Mouse (Mus musculus) mature B cell (primary cell): ENCODE results near the gene Slc35a2.

Experiments
- in situ Hi-C: fragments of 300-500 bp; cut with MboI; formaldehyde crosslinking; loops from 2 replicates; pipeline ENCODE4 v1.14.3; 2019

Slc35a2 gene

GRCm38 (mm10) chrX:7883841-7884567 lies at the start of gene Slc35a2:
TSS of gene Slc35a2 (plus strand) at chrX:7884028.
- in situ Hi-C loops: loop anchor here (25.0 kb wide), 1 partner anchor 253 kb away; the partner anchor contains the start of genes Rbm3 and Wdr13

GRCm38 (mm10) chrX:7837146-7837545 lies 46.7 kb upstream of the Slc35a2 start:
- in situ Hi-C loops: no loop called here

- in situ Hi-C loops: no loop called here
These were observed 43.0 kb upstream of the Slc35a2 start for GRCm38 (mm10) chrX:7840842-7841162.

- in situ Hi-C loops: no loop called here
These were observed 42.4 kb upstream of the Slc35a2 start, which contains the start of gene Otud5 for GRCm38 (mm10) chrX:7841163-7842162. TSS of gene Otud5 (plus strand) at chrX:7841364.

GRCm38 (mm10) chrX:7842318-7842717 lies 41.5 kb upstream of the Slc35a2 start:
- in situ Hi-C loops: no loop called here

- in situ Hi-C loops: no loop called here
These were observed 36.0 kb upstream of the Slc35a2 start for GRCm38 (mm10) chrX:7847845-7848244.

GRCm38 (mm10) chrX:7854578-7854977 lies 29.2 kb upstream of the Slc35a2 start:
- in situ Hi-C loops: no loop called here

DNA sequence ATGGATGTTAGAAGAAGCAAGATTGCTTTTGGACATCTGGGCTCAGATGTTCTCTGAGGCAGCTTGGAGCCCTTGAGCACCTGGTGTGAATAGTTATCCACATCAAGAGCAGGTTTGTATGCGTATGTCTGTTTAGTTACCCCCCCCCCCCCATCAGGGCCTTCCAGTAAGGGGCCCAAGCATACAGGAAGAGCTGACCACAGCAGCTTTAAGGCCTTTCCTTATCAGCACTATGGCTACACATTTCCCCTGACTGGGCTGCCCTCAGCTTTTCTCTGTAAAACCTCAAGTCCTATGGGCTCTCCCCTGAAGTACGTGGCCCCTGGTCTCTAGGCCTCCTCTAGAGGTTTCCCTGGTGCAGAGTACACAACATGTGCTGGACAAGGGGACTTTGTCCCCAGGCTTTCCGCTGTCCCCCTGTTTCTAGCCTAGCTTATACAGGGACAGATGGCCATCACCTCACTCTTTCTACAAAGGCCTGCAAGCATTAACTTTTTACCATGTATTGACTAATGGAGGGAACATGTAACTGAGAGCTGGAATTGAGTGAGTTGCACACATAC lies 24.6 kb upstream of the Slc35a2 start:
- in situ Hi-C loops: no loop called here

GRCm38 (mm10) chrX:7863181-7863580 lies 20.6 kb upstream of the Slc35a2 start:
- in situ Hi-C loops: no loop called here

GRCm38 (mm10) chrX:7864551-7864950 lies 19.3 kb upstream of the Slc35a2 start:
- in situ Hi-C loops: no loop called here

DNA sequence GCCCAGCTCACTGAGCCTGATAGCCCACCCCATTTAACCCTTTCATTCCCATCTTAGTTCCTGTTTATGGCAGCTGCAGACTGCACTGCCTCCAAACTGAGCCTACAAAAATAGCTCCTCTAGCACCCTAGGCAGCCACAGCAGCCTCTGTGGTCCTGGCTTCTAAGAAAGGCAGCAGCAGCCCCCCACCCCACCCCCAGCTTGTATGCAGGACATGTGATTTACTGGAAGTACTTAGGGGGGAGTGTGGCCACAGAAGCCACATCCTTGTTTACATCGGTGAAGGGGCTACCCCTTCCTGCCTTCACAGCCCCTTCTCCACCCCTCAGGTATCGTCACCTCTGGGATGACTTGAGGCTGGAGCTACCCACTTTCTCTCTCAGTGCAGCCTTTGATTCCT lies 18.5 kb upstream of the Slc35a2 start:
- in situ Hi-C loops: no loop called here

DNA sequence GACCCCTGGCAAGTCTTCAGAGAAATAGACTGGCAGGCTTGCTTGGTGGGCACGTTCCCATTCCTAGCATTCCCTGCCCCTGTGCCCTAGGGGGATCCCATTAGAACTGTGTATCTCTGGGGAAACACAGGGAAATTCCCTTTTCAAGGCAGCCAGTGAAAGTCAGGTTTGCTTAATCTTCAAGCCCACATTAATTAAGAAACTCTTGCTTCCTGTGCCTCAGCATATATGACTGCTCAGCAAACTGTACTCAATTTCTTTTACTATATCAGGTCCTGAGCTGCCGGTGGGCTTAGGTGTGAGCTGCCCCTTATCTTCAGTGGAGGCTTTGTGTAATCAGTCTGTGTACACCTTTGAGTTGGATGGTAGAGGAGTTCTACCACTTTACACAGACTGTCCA lies 18.0 kb upstream of the Slc35a2 start:
- in situ Hi-C loops: no loop called here

- in situ Hi-C loops: no loop called here
These were observed 16.7 kb upstream of the Slc35a2 start for GRCm38 (mm10) chrX:7867141-7867540.

DNA sequence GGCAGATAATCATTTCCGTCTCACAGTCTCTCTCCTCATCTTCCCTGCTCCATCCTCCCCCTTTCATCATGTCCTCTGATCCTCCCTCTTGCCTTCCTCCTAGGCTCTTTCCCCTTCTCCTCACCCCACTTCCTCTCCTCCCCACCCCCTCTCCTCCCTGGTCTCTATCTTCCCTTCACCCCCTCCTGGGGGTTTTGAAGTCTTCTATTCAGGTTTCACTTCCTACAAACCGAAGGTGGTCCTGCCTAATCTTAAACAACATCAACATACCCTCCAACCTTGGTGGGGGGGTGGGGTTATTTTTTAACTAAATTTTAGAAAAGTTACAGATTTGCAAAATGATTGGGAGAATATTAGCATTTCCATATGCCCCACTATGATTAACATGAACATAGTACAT lies 15.3 kb upstream of the Slc35a2 start:
- in situ Hi-C loops: no loop called here

GRCm38 (mm10) chrX:7869826-7870225 lies 14.0 kb upstream of the Slc35a2 start:
- in situ Hi-C loops: no loop called here

GRCm38 (mm10) chrX:7878007-7878419 lies 5.8 kb upstream of the Slc35a2 start, which contains the start of gene Pim2:
TSS of gene Pim2 (plus strand) at chrX:7878262.
- in situ Hi-C loops: loop anchor here (25.0 kb wide), 1 partner anchor 259 kb away; the partner anchor contains the start of genes Rbm3 and Wdr13

GRCm38 (mm10) chrX:7878495-7878894 lies 5.3 kb upstream of the Slc35a2 start:
- in situ Hi-C loops: loop anchor here (25.0 kb wide), 1 partner anchor 259 kb away; the partner anchor contains the start of genes Rbm3 and Wdr13

DNA sequence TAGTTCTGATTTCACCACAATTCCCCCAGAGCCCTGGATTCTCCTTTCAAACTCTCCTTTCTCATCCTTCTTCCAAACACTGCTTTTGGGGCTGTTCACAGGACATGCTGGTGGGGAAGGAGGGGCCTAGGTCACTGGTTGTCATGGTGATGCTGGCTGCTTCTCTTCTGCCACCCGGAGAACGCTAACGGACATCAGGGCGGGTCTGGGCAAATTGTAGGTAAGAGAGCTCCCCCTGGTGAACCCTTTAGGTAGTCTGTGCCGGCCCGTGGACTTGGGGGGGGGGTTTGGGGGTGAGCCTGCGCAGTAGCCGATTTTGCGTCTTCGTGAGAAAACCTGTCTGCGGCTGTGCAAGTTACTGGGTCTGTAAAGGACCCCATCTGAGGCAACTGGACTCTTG lies 4.0 kb upstream of the Slc35a2 start:
- in situ Hi-C loops: loop anchor here (25.0 kb wide), 1 partner anchor 257 kb away; the partner anchor contains the start of genes Rbm3 and Wdr13

DNA sequence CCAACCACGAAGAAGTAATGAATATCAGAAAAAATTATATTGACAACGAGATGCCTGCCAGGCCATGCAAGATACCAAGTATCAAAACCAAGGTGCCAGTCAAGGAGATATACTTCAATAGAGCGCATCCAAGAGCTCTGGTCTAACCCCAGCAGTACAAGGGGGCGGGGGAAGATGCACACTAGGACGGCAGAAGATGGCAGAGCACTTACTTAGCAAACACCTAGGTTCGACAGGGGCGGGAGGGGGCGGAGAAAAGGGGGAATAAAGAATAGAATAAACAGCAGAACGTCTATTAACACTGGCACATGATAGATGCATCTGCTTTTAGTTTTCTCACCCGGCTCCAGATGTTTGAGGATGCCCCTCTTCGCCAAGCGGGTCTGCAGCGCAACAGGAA lies 14.4 kb downstream of the Slc35a2 start:
- in situ Hi-C loops: loop anchor here (25.0 kb wide), 1 partner anchor 239 kb away; the partner anchor contains the start of genes Rbm3 and Wdr13

DNA sequence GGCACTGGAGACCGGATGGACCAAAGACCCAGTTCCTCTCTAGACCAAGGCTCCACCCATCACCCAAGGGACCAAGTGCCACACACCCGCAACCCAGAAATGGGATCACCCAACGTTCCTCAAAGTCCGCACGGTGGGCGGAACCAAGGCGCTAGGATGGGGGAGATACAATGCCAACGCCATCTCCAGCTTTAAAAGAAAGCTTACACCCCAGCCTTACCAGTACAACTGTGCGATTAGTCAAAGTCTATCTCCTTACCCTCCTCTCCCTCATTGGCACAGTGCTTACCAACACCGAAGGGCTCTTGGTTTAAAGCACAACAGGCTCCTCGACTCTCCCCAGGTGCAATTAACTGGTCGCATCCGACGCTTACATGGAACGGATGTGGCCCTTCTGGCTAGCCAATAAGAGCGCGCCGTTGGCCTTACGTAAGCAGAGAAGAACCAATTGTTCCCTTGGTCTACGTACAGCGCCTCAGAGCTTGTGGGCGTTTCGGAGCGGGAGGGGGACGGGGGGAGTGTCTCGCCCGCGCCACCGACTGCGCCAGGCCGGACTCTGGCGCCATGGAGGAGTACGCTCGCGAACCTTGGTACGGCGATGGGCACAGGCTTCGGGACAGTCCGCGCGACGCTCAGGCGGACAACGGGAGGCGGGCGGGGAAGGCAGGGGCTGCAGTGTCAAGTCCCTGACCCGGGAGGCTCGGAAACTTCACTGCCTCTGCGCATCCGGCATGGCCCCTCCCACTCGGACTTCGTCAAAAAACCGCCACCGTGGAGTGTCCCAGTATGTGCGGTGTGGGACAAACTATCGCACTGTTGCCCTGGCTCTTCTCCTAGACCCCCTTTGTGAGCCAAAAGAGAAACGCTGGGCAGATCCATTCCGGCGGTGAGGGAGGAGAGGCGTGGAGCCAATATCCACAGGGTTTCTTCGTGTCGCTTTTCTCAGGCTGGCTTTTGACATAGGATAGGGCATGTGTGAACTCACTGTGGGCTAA lies 15.3 kb downstream of the Slc35a2 start, which contains the start of the genes Pqbp1 and Timm17b:
Gene Pqbp1 (minus strand): TSS at position 390 of the 995 bp plus-strand sequence.
Gene Timm17b (plus strand): TSS at position 478 of the 995 bp plus-strand sequence.
- in situ Hi-C loops: loop anchor here (25.0 kb wide), 1 partner anchor 238 kb away; the partner anchor contains the start of genes Rbm3 and Wdr13
